Mouse (Mus musculus): Measurements from ENCODE around the gene Zfp524. TPM values are rescaled to one million over a fixed set of nuclear protein-coding genes. Genes with fewer than 3 reads are reported as not detected.

The Zfp524 gene
- 15.2 and 15.8 TPM in 2 replicates for polyA plus RNA-seq (2015; fragmentation: Nextera tagmentation; extraction: Ambion mirVana)

DNA sequence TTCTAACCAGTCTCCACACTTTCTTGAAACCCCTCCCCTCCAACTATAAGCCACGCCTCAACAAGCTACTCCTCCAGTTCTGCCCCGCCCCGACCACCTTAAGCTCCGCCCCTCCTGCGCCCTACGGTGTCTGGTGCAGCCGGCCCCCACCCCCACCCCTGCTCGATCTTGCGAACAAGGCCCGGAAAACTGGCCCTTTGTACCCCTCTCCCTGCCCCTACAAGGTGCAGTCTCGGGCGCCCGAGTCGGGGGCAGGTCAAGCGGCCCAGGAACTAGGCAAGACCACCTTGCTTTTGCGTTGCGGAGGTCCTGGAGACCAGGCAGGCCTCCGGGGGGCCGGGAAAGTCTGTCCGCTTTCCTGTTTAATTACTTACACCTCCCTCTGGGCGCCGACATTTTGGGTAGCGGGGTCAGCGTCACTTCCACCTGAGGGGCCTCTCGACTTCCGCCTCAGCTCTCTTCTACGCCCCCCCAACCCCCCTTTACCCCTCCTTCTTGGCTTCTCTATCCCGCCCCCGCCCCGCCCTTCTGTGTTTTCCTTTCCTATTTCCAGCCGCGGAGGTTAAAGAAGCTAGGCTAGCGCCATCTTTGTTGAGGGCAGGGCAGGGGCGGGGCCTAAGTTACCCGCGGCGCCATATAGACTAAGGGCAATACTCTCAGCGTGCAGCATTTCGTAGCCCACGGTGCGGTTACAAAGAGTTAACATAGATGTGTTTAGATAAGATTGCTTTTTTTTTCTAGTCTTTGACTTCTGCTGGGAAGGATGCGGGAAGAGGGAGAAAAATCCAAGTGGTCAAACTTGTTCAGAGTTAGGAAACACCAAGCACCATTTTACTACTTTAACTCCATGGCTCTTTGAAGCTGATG lies at the start of gene Zfp524, which contains the start of gene Fiz1:
TSS of gene Zfp524 (plus strand) at position 165 of the 867 bp plus-strand sequence.
TSS of gene Fiz1 (minus strand) at position 447 of the 867 bp plus-strand sequence.
- H3K27me3 ChIP-seq = no peaks in the 10 kb centered on the region
- peak within 1 kb of the TSS; percentile 54 for H3K4me2 ChIP-seq (replicated peaks)
- under 1% methylated on average over 42 of the region's 42 CpGs for WGBS
- H3K27ac ChIP-seq (replicated peaks) = peak within 1 kb of the TSS; percentile 99
- ATAC-seq (ENCODE audit: insufficient number of reproducible peaks, low FRiP score, low TSS enrichment, low read depth) = peak; percentile 88
- peak within 1 kb of the TSS; percentile 74 for H3K4me3 ChIP-seq (replicated peaks)
- H3K9ac ChIP-seq = peak within 1 kb of the TSS; percentile 84
- no peaks in the 10 kb centered on the region for H3K9me3 ChIP-seq (replicated peaks)
- H3K4me1 ChIP-seq = no peaks in the 10 kb centered on the region
- H3K36me3 ChIP-seq = peaks cover 44% of the 10 kb centered on the region

GRCm38 (mm10) chr7:4964988-4965387 lies 49.2 kb upstream of the Zfp524 start:
- Histone ChIP-seq H3K36me3 (no peaks in the 10 kb centered on the region), H3K4me1 (peaks cover 7% of the 10 kb centered on the region), H3K27me3 (no peaks in the 10 kb centered on the region), H3K27ac (replicated peaks) (no peak overlapping the region), H3K9me3 (replicated peaks) (no peaks in the 10 kb centered on the region), H3K9ac (no peak overlapping the region), H3K4me2 (replicated peaks) (no peak overlapping the region), H3K4me3 (replicated peaks) (no peak overlapping the region)
- WGBS = 77% methylated on average over 5 of the region's 5 CpGs
- no peak for ATAC-seq (ENCODE audit: insufficient number of reproducible peaks, low FRiP score, low TSS enrichment, low read depth)

DNA sequence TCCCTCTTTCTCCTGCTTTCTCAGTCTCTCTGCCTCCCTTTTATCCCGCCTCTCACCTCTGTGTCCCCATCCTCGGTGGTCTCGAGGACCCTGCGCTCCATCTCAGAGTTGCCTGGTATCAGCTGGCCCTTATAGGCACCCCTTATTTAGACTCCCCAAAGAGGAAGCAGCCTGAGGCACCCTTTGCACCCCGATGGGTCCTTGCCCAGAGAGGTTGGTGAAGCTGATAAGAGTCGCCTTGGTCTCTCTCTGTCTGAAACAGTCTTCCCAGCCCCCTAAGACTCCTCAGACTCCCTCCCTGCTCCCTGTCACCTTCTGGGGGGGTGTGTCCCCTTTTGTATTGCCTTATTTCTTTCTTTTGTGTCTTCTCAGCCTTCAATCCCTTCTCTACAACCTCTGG lies 43.1 kb upstream of the Zfp524 start, which contains the start of gene Sbk3:
TSS of gene Sbk3 (minus strand) at position 101 of the 400 bp plus-strand sequence.
- WGBS = 45% methylated on average over 6 of the region's 6 CpGs
- no peaks in the 10 kb centered on the region for H3K36me3 ChIP-seq
- ATAC-seq (ENCODE audit: insufficient number of reproducible peaks, low FRiP score, low TSS enrichment, low read depth) = no peak
- H3K9ac ChIP-seq = no peak within 1 kb of the TSS
- no peak within 1 kb of the TSS for H3K4me2 ChIP-seq (replicated peaks)
- no peaks in the 10 kb centered on the region for H3K4me1 ChIP-seq
- no peaks in the 10 kb centered on the region for H3K9me3 ChIP-seq (replicated peaks)
- H3K27me3 ChIP-seq = no peaks in the 10 kb centered on the region
- no peak within 1 kb of the TSS for H3K4me3 ChIP-seq (replicated peaks)
- H3K27ac ChIP-seq (replicated peaks) = no peak within 1 kb of the TSS

DNA sequence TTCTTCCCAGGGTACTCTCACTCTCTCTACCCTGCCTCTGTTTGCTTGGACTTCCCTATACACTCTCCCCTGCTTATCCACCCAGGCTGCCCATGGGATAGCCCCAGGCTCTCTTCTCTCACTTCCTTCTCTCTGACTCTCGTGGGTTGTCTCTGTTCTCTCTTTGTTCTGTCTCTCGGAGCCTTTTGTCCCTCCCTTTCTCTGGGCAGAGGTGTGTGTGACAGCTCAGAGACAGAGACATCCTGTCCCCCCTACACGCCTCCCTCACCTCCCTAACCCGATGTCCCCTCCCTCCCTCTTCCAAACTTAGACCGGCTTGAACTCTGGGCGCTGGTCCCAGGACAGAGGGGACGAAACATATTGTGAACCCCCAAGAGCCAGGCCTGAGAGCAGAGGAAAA lies 42.5 kb upstream of the Zfp524 start:
- no peak for ATAC-seq (ENCODE audit: insufficient number of reproducible peaks, low FRiP score, low TSS enrichment, low read depth)
- WGBS = 17% methylated on average over 7 of the region's 7 CpGs
- H3K27ac ChIP-seq (replicated peaks) = no peak overlapping the region

GRCm38 (mm10) chr7:4972321-4973047 lies 41.7 kb upstream of the Zfp524 start:
- ATAC-seq (ENCODE audit: insufficient number of reproducible peaks, low FRiP score, low TSS enrichment, low read depth) = peak; percentile 61; the same call in 1 of the 2 replicates
- H3K9ac ChIP-seq = no peak overlapping the region
- H3K4me1 ChIP-seq = no peaks in the 10 kb centered on the region
- H3K4me3 ChIP-seq (replicated peaks) = no peak overlapping the region
- H3K9me3 ChIP-seq (replicated peaks) = no peaks in the 10 kb centered on the region
- H3K27me3 ChIP-seq = no peaks in the 10 kb centered on the region
- H3K4me2 ChIP-seq (replicated peaks) = no peak overlapping the region
- WGBS = 65% methylated on average over 18 of the region's 18 CpGs
- no peak overlapping the region for H3K27ac ChIP-seq (replicated peaks)
- no peaks in the 10 kb centered on the region for H3K36me3 ChIP-seq

More for the DNA sequence above, 42.5 kb upstream of the Zfp524 start:
- Histone ChIP-seq H3K4me3 (replicated peaks) (no peak overlapping the region), H3K27me3 (no peaks in the 10 kb centered on the region), H3K4me1 (no peaks in the 10 kb centered on the region), H3K4me2 (replicated peaks) (no peak overlapping the region), H3K9ac (no peak overlapping the region), H3K9me3 (replicated peaks) (no peaks in the 10 kb centered on the region), H3K36me3 (no peaks in the 10 kb centered on the region)

DNA sequence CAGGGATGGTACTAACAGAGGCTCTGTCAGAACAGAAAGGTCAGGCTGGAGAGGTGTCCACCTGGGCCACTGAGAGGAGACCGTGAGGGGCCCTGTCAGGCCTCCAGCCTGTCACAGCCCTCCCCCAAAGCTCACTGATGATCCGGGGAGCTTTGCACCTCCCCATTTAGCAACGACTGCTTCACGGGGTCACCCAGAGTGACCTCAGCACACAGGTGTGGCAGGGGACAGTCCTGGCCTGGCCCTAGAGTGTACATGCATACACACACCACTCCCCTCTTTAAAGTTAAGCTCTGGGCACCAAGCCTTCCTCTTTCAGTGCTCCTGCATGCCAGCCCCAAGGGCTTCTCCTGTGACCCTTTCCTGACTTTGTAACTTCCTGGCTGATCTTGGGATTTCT lies 38.8 kb upstream of the Zfp524 start:
- H3K9me3 ChIP-seq (replicated peaks) = no peaks in the 10 kb centered on the region
- H3K9ac ChIP-seq = no peak overlapping the region
- no peak overlapping the region for H3K4me2 ChIP-seq (replicated peaks)
- ATAC-seq (ENCODE audit: insufficient number of reproducible peaks, low FRiP score, low TSS enrichment, low read depth) = no peak
- H3K4me3 ChIP-seq (replicated peaks) = no peak overlapping the region
- H3K27me3 ChIP-seq = no peaks in the 10 kb centered on the region
- H3K36me3 ChIP-seq = no peaks in the 10 kb centered on the region
- no peaks in the 10 kb centered on the region for H3K4me1 ChIP-seq
- H3K27ac ChIP-seq (replicated peaks) = no peak overlapping the region
- WGBS = 49% methylated on average over 4 of the region's 4 CpGs

DNA sequence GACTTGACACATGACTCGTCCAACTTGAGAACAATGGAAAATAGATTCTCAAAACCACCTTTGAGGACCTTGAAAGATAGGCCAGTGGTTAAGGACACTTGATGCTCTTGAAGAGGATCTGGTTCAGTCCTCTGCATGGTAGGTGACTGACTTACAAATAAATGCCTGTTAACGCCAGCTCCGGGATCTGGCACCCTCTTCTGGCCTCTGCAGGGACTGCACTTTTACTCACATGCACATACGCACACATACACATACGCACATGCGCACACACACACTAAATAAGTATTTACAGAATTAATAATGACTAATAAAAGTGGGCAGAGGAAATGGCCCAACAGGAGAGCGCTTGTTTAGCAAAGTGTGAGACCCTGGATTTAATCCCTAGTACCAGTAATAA lies 37.4 kb upstream of the Zfp524 start:
- Histone ChIP-seq H3K9me3 (replicated peaks) (no peaks in the 10 kb centered on the region), H3K27ac (replicated peaks) (no peak overlapping the region), H3K36me3 (no peaks in the 10 kb centered on the region), H3K27me3 (no peaks in the 10 kb centered on the region), H3K4me1 (no peaks in the 10 kb centered on the region), H3K4me2 (replicated peaks) (no peak overlapping the region), H3K9ac (no peak overlapping the region), H3K4me3 (replicated peaks) (no peak overlapping the region)
- WGBS = 88% methylated on average over 7 of the region's 7 CpGs
- ATAC-seq (ENCODE audit: insufficient number of reproducible peaks, low FRiP score, low TSS enrichment, low read depth) = no peak

- H3K9ac ChIP-seq = no peak overlapping the region
- H3K27me3 ChIP-seq = no peaks in the 10 kb centered on the region
- H3K4me1 ChIP-seq = no peaks in the 10 kb centered on the region; the same call in 1 of the 2 replicates
- H3K27ac ChIP-seq (replicated peaks) = no peak overlapping the region
- H3K36me3 ChIP-seq = peaks cover 21% of the 10 kb centered on the region
- H3K4me2 ChIP-seq (replicated peaks) = no peak overlapping the region
- WGBS = 59% methylated on average over 2 of the region's 2 CpGs
- no peaks in the 10 kb centered on the region for H3K9me3 ChIP-seq (replicated peaks)
- no peak for ATAC-seq (ENCODE audit: insufficient number of reproducible peaks, low FRiP score, low TSS enrichment, low read depth)
- H3K4me3 ChIP-seq (replicated peaks) = no peak overlapping the region
These were observed 26.0 kb upstream of the Zfp524 start for GRCm38 (mm10) chr7:4988250-4988649.

GRCm38 (mm10) chr7:4993347-4993998 lies 20.7 kb upstream of the Zfp524 start:
- no peak for ATAC-seq (ENCODE audit: insufficient number of reproducible peaks, low FRiP score, low TSS enrichment, low read depth)
- H3K27ac ChIP-seq (replicated peaks) = no peak overlapping the region
- H3K4me2 ChIP-seq (replicated peaks) = no peak overlapping the region
- WGBS = 55% methylated on average over 55 of the region's 55 CpGs
- H3K27me3 ChIP-seq = no peaks in the 10 kb centered on the region
- no peaks in the 10 kb centered on the region for H3K9me3 ChIP-seq (replicated peaks)
- no peak overlapping the region for H3K9ac ChIP-seq
- H3K4me3 ChIP-seq (replicated peaks) = no peak overlapping the region
- H3K4me1 ChIP-seq = peaks cover 28% of the 10 kb centered on the region
- peaks cover 30% of the 10 kb centered on the region for H3K36me3 ChIP-seq

GRCm38 (mm10) chr7:4993999-4994788 lies 20.0 kb upstream of the Zfp524 start:
- ATAC-seq (ENCODE audit: insufficient number of reproducible peaks, low FRiP score, low TSS enrichment, low read depth) = no peak
- WGBS = 56% methylated on average over 59 of the region's 59 CpGs

More at GRCm38 (mm10) chr7:4993999-4994788, 20.0 kb upstream of the Zfp524 start:
- peaks cover 28% of the 10 kb centered on the region for H3K4me1 ChIP-seq
- H3K9ac ChIP-seq = no peak overlapping the region
- H3K4me2 ChIP-seq (replicated peaks) = peak overlapping the region; percentile 75
- no peak overlapping the region for H3K27ac ChIP-seq (replicated peaks)
- H3K9me3 ChIP-seq (replicated peaks) = no peaks in the 10 kb centered on the region
- peak overlapping the region; percentile 78 for H3K4me3 ChIP-seq (replicated peaks)
- peaks cover 30% of the 10 kb centered on the region for H3K36me3 ChIP-seq
- no peaks in the 10 kb centered on the region for H3K27me3 ChIP-seq
